Mouse (Mus musculus) kidney, postnatal 0 days (tissue): ENCODE measurements around the gene Fancl. TPM values are rescaled to one million over a fixed set of nuclear protein-coding genes. Genes with fewer than 3 reads are reported as not detected.

Experiments
- ATAC-seq: fragments of 200-750 bp; cut with Nextera tagmentation; replicated peaks from 2 replicates; pipeline ENCODE4 v1.8.0; 2017; ENCODE audit warnings: low read depth, moderate number of reproducible peaks, moderate TSS enrichment, moderate library complexity; ENCODE audit not compliant: low FRiP score
- DNase-seq: peaks from one replicate; pipeline ENCODE4 v3.0.0-alpha.2; 2016; ENCODE audit warnings: low spot score
- H3K27ac ChIP-seq: fragments of 300-500 bp; sonication (generic); 2 replicates; pipeline ENCODE4 v1.5.1; 2014; ENCODE audit warnings: mild to moderate bottlenecking
- H3K27me3 ChIP-seq: fragments of 300-500 bp; sonication (generic); 2 replicates; pipeline ENCODE4 v1.6.1; 2014; ENCODE audit warnings: low read length, mixed read lengths; ENCODE audit not compliant: insufficient read depth
- H3K36me3 ChIP-seq: fragments of 300-500 bp; sonication (generic); 2 replicates; pipeline ENCODE4 v1.6.1; 2014; ENCODE audit warnings: low read length, mixed read lengths; ENCODE audit not compliant: insufficient read depth
- H3K4me1 ChIP-seq: fragments of 300-500 bp; sonication (generic); replicated peaks from 2 replicates; pipeline ENCODE4 v1.6.1; 2014; ENCODE audit warnings: antibody characterized with exemption, low read length, mixed read lengths; ENCODE audit not compliant: insufficient read depth
- H3K4me2 ChIP-seq: fragments of 300-500 bp; sonication (generic); 2 replicates; pipeline ENCODE4 v1.6.1; 2014; ENCODE audit warnings: mild to moderate bottlenecking, low read length, moderate library complexity, mixed read lengths
- H3K4me3 ChIP-seq: fragments of 300-500 bp; sonication (generic); replicated peaks from 2 replicates; pipeline ENCODE4 v1.5.1; 2014; ENCODE audit warnings: low read depth, low read length
- H3K9ac ChIP-seq: fragments of 300-500 bp; sonication (generic); 2 replicates; pipeline ENCODE4 v1.6.1; 2014; ENCODE audit warnings: low read depth, low read length
- H3K9me3 ChIP-seq: fragments of 300-500 bp; sonication (generic); replicated peaks from 2 replicates; pipeline ENCODE4 v1.6.1; 2016; ENCODE audit warnings: low read length, inconsistent platforms, mixed read lengths
- CTCF ChIP-seq: IDR thresholded peaks from 2 replicates; pipeline ENCODE4 v1.5.1; 2016; ENCODE audit warnings: antibody characterized with exemption, low read depth, mild to moderate bottlenecking, moderate library complexity
- WGBS: fragments of 180-500 bp; shearing (Covaris S2); extraction: QIAGEN DNeasy Blood & Tissue Kit; methylation state at CpG from one replicate; pipeline ENCODE4 v1.1.7; 2014; 5-methylcytosine and 5-hydroxymethylcytosine counted together
- polyA plus RNA-seq: library from polyadenylated mRNA; unstranded; fragments of >200 nt; fragmentation: Nextera tagmentation; extraction: Ambion mirVana; gene quantifications from 2 replicates; pipeline ENCODE4 v1.2.1, GENCODE M21; 2015

The Fancl gene
- polyA plus RNA-seq, 1 experiment from 2014 or later: 27.6 TPM

- WGBS: 68% methylated on average over 1 of the region's 1 CpGs
- Histone ChIP-seq H3K9ac (no peak overlapping the region), H3K9me3 (no peaks in the 10 kb centered on the region), H3K36me3 (no peaks in the 10 kb centered on the region), H3K4me3 (no peak overlapping the region), H3K27me3 (no peaks in the 10 kb centered on the region), H3K27ac (no peak overlapping the region), H3K4me2 (no peak overlapping the region), H3K4me1 (no peaks in the 10 kb centered on the region)
- DNase-seq (no peak), ATAC-seq (no peak)
- TF ChIP-seq CTCF: no peak
Observed at GRCm38 (mm10) chr11:26441121-26441520, 55.2 kb downstream of the Fancl start.

- Histone ChIP-seq H3K36me3 (no peaks in the 10 kb centered on the region), H3K27ac (no peak overlapping the region), H3K9ac (no peak overlapping the region), H3K4me2 (no peak overlapping the region), H3K4me1 (no peaks in the 10 kb centered on the region), H3K4me3 (no peak overlapping the region), H3K27me3 (no peaks in the 10 kb centered on the region), H3K9me3 (no peaks in the 10 kb centered on the region)
- TF ChIP-seq CTCF: no peak
- ATAC-seq (no peak), DNase-seq (no peak)
Observed at GRCm38 (mm10) chr11:26444374-26444773, 58.4 kb downstream of the Fancl start.

GRCm38 (mm10) chr11:26449789-26450188 lies 63.9 kb downstream of the Fancl start:
- H3K4me1 ChIP-seq: no peaks in the 10 kb centered on the region
- no peak overlapping the region for H3K4me2 ChIP-seq
- DNase-seq: no peak
- no peak overlapping the region for H3K9ac ChIP-seq
- H3K36me3 ChIP-seq: no peaks in the 10 kb centered on the region
- H3K27me3 ChIP-seq: no peaks in the 10 kb centered on the region
- H3K27ac ChIP-seq: no peak overlapping the region
- WGBS: 88% methylated on average over 3 of the region's 3 CpGs
- H3K4me3 ChIP-seq: no peak overlapping the region
- no peak for TF ChIP-seq CTCF
- no peaks in the 10 kb centered on the region for H3K9me3 ChIP-seq
- no peak for ATAC-seq

GRCm38 (mm10) chr11:26450636-26451035 lies 64.7 kb downstream of the Fancl start:
- Histone ChIP-seq H3K27ac (no peak overlapping the region), H3K9me3 (no peaks in the 10 kb centered on the region), H3K27me3 (no peaks in the 10 kb centered on the region), H3K36me3 (no peaks in the 10 kb centered on the region), H3K4me1 (no peaks in the 10 kb centered on the region), H3K4me2 (no peak overlapping the region), H3K9ac (no peak overlapping the region), H3K4me3 (no peak overlapping the region)
- WGBS: 92% methylated on average over 1 of the region's 1 CpGs
- no peak for TF ChIP-seq CTCF
- no peak for ATAC-seq
- no peak for DNase-seq

GRCm38 (mm10) chr11:26451228-26451627 lies 65.3 kb downstream of the Fancl start:
- Histone ChIP-seq H3K4me3 (no peak overlapping the region), H3K9ac (no peak overlapping the region), H3K36me3 (no peaks in the 10 kb centered on the region), H3K4me1 (no peaks in the 10 kb centered on the region), H3K27ac (no peak overlapping the region), H3K9me3 (no peaks in the 10 kb centered on the region), H3K4me2 (no peak overlapping the region), H3K27me3 (no peaks in the 10 kb centered on the region)
- ATAC-seq (no peak), DNase-seq (no peak)
- TF ChIP-seq CTCF: no peak
- 90% methylated on average over 2 of the region's 2 CpGs for WGBS

- Histone ChIP-seq H3K27me3 (no peaks in the 10 kb centered on the region), H3K4me1 (no peaks in the 10 kb centered on the region), H3K4me2 (no peak overlapping the region), H3K36me3 (no peaks in the 10 kb centered on the region), H3K4me3 (no peak overlapping the region), H3K9me3 (no peaks in the 10 kb centered on the region), H3K27ac (no peak overlapping the region), H3K9ac (no peak overlapping the region)
- TF ChIP-seq CTCF: no peak
- DNase-seq (no peak), ATAC-seq (no peak)
- 89% methylated on average over 4 of the region's 4 CpGs for WGBS
Observed at GRCm38 (mm10) chr11:26452693-26453092, 66.8 kb downstream of the Fancl start.

GRCm38 (mm10) chr11:26454081-26454480 lies 68.1 kb downstream of the Fancl start:
- Histone ChIP-seq H3K4me2 (no peak overlapping the region), H3K9me3 (no peaks in the 10 kb centered on the region), H3K4me3 (no peak overlapping the region), H3K9ac (no peak overlapping the region), H3K27ac (no peak overlapping the region), H3K4me1 (no peaks in the 10 kb centered on the region), H3K36me3 (no peaks in the 10 kb centered on the region), H3K27me3 (no peaks in the 10 kb centered on the region)
- no peak for TF ChIP-seq CTCF
- WGBS: 87% methylated on average over 4 of the region's 4 CpGs
- no peak for ATAC-seq
- no peak for DNase-seq
